Mouse (Mus musculus): Measurements from ENCODE around the gene Samd14. TPM values are rescaled to one million over a fixed set of nuclear protein-coding genes. Genes with fewer than 3 reads are reported as not detected.
"Not testable (repeated sequence)": the region's sequence is repeated elsewhere in the genome, so short reads cannot be mapped to it uniquely, and the experiment has no call there.

The Samd14 gene
- polyA plus RNA-seq, 1 experiment from 2014 or later, result 20.3 TPM

DNA sequence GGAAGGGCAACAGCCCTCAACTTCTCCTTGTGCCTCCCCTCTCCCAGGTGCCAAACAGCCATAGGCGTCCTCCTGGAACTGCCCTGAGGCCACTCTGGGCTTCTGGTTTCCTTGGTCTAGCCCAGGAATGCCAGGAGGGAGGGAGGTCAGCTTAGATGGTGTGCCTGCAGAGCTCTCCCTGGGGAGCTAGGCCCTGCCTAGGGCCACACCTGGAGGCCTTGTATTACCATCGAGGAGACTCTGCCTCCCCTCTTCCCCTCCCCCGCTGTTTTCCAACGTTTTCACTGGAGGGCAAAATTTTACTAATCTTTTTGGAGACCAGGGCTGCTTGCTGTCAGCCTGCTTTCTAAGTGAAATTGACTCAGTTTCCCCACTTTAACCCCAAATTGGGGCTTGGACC is 3.6 kb upstream of the Samd14 start:
- H3K9me3 ChIP-seq (ENCODE audit: control insufficient read depth, low read length), result no peaks in the 10 kb centered on the region
- 48% methylated on average over 4 of the region's 4 CpGs for WGBS
- peak overlapping the region; percentile 38; the same call in 1 of the 2 replicates for H3K4me3 ChIP-seq (ENCODE audit: low read depth, low read length)
- H3K9ac ChIP-seq (ENCODE audit: low read length), result peak overlapping the region; percentile 41; the same call in 1 of the 2 replicates
- H3K27me3 ChIP-seq (replicated peaks; ENCODE audit: control insufficient read depth, insufficient read depth, low read length), result no peaks in the 10 kb centered on the region
- H3K27ac ChIP-seq (ENCODE audit: low read depth), result 0 out of 2 replicates have a peak overlapping the region, but pooled peaks have one; percentile 60
- ATAC-seq (replicated peaks; ENCODE audit: low FRiP score, low TSS enrichment, low read depth), result no peak; the same call in 1 of the 2 replicates
- H3K36me3 ChIP-seq (ENCODE audit: control insufficient read depth, insufficient read depth, low read length), result peaks cover 46% of the 10 kb centered on the region
- H3K4me1 ChIP-seq (replicated peaks; ENCODE audit: control insufficient read depth, insufficient read depth, low read length), result peaks cover 28% of the 10 kb centered on the region
- H3K4me2 ChIP-seq (ENCODE audit: low read length), result peak overlapping the region; percentile 83
- no peak for DNase-seq (ENCODE audit: low spot score)

DNA sequence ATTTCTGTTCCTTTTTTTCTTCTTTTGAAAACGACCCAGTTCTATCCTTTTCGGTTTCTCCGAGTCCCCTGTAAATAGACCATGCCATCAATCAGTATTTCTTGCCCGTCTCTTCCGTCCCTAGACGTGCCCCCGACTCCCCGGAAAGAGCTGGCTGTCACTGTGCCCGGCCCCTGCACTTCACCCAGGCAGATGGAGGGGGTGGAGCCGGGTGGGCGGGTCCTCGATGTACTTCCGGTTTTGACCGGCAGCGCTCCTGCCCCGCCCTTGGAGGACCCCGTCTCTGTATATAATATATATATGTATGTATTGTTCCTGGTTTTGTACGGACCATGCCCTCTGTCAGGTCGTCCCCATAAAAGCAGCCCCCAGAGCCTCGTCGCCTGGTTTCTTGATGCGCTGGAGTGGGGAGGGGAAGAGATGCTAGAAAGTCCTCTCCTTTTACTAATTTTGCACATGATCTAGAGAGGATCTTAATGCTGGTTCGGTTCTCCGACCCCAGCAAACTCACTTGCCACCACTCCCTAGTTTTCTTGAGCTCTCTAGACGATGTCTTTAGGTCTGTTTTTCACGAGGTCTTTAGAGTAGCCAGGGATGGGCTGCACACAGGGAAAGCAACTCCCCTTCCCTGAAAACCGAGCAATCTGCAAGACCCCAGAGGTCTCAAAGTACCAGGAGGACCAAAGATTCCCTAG is 3.0 kb upstream of the Samd14 start:
- peak; percentile 91 for DNase-seq (ENCODE audit: low spot score)
- Histone ChIP-seq H3K4me3 (ENCODE audit: low read depth, low read length) (peak overlapping the region; percentile 38), H3K9me3 (ENCODE audit: control insufficient read depth, low read length) (no peaks in the 10 kb centered on the region), H3K36me3 (ENCODE audit: control insufficient read depth, insufficient read depth, low read length) (peaks cover 41% of the 10 kb centered on the region), H3K9ac (ENCODE audit: low read length) (peak overlapping the region; percentile 41), H3K4me1 (replicated peaks; ENCODE audit: control insufficient read depth, insufficient read depth, low read length) (peaks cover 33% of the 10 kb centered on the region), H3K27me3 (replicated peaks; ENCODE audit: control insufficient read depth, insufficient read depth, low read length) (no peaks in the 10 kb centered on the region), H3K4me2 (ENCODE audit: low read length) (peak overlapping the region; percentile 83), H3K27ac (ENCODE audit: low read depth) (peak overlapping the region; percentile 60)
- peak; percentile 72 for ATAC-seq (replicated peaks; ENCODE audit: low FRiP score, low TSS enrichment, low read depth)
- under 1% methylated on average over 27 of the region's 27 CpGs for whole genome bisulfite sequencing

DNA sequence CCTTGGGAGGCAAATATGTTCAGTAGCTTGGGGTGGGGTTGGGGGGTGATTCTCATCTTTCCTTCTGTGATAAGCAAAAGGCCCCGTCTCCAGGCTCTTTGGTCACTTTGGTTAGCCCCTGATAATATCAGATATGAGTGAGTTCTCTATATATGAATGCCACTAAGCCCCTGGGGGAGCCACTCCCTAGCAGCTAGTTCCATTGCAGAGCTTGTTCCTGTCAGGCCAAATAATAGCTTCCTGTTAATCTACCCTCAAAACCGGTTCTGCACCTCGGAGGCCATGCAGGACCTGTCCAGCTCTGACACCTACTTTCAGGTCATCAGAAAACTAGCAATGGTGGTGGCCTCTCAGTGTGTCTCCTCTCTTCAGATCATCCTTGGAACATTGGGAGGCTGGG is 2.3 kb upstream of the Samd14 start:
- Histone ChIP-seq H3K4me3 (ENCODE audit: low read depth, low read length) (no peak overlapping the region), H3K27me3 (replicated peaks; ENCODE audit: control insufficient read depth, insufficient read depth, low read length) (no peaks in the 10 kb centered on the region), H3K9me3 (ENCODE audit: control insufficient read depth, low read length) (no peaks in the 10 kb centered on the region), H3K27ac (ENCODE audit: low read depth) (0 out of 2 replicates have a peak overlapping the region, but pooled peaks have one; percentile 60), H3K4me1 (replicated peaks; ENCODE audit: control insufficient read depth, insufficient read depth, low read length) (peaks cover 40% of the 10 kb centered on the region), H3K36me3 (ENCODE audit: control insufficient read depth, insufficient read depth, low read length) (peaks cover 33% of the 10 kb centered on the region), H3K4me2 (ENCODE audit: low read length) (peak overlapping the region; percentile 83; the same call in 1 of the 2 replicates), H3K9ac (ENCODE audit: low read length) (no peak overlapping the region)
- ATAC-seq (replicated peaks; ENCODE audit: low FRiP score, low TSS enrichment, low read depth), result no peak
- WGBS, result 62% methylated on average over 3 of the region's 3 CpGs
- no peak for DNase-seq (ENCODE audit: low spot score)

DNA sequence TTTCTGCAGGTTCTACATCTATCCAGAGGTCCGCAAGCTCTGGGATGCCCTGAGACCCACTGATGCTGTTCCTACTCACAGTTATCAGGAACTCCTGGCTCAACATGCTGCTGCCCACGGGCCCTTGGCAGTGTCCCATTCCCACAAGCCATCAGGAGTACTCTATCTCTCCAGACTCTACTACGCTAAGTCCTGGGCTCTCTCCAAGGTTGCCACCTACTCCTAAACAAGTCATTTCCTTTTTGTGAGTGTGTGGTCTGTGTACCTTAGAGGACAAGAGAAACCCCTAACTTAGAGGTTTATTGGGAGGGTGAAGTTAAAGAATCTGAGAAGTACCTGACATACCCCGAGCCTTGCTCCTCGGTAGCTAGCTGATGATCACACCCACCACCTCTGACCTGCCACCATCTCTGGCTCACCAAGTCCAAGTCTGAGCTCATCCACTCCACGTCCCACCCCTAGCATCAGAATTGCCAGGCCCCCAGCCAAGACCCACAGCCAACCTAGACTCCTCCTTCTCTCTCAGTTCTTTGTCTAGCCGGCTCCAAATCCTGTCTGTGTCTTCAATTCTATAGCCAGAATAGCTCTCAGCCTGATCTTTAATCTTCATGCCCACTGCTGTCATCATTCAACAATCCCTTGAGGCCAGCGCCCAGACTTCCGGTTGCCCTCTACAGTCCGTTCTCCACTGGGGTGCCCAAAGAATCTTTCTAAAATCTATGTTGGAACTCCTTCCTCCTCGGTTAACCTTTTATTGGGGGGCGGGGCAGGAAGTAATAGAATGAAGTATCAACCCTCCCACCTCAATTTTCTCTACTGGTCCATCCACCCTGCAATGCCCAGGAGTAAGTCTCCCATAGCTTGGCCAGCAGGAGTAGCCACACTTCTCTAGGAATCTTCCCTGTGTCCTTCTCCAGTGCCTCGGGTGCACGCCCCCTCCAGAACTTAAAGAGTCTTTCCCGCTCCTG is 734 bp upstream of the Samd14 start:
- Histone ChIP-seq H3K4me3 (ENCODE audit: low read depth, low read length) (peak overlapping the region; percentile 77), H3K27ac (ENCODE audit: low read depth) (peak overlapping the region; percentile 95), H3K36me3 (ENCODE audit: control insufficient read depth, insufficient read depth, low read length) (peaks cover 18% of the 10 kb centered on the region), H3K9ac (ENCODE audit: low read length) (peak overlapping the region; percentile 87), H3K4me2 (ENCODE audit: low read length) (peak overlapping the region; percentile 80), H3K27me3 (replicated peaks; ENCODE audit: control insufficient read depth, insufficient read depth, low read length) (no peaks in the 10 kb centered on the region), H3K4me1 (replicated peaks; ENCODE audit: control insufficient read depth, insufficient read depth, low read length) (peaks cover 43% of the 10 kb centered on the region), H3K9me3 (ENCODE audit: control insufficient read depth, low read length) (no peaks in the 10 kb centered on the region)
- DNase-seq (ENCODE audit: low spot score) (peak; percentile 63), ATAC-seq (replicated peaks; ENCODE audit: low FRiP score, low TSS enrichment, low read depth) (peak; percentile 28)
- 31% methylated on average over 15 of the region's 15 CpGs for WGBS

DNA sequence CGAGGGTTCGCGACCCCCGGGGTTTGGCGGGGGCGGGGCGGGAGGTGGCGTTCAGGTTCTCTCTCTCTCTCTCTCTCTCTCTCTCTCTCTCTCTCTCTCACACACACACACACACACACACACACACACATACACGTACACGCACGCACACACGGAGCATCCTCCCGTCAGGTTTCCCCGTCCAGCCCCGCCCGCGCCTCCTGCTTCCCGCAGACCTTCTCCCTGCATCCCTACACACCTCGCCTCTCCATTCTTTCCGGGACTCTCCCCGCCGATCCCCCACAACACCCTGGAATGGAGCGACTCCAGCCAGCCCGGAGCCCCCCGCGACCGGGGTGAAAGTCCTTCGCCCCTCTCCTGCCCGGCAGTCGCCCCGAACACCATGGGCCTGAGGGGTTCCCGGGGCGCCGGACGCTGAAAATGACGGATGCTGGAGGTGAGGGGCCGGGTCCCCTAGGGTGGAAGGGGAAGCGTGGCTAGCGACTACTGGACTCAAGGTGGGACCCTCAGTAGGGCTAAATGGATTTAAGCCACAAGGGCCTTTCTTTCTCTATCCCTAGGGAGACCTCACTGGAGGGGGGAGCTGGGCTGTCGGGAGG is 561 bp downstream of the Samd14 start:
- Histone ChIP-seq H3K4me1 (replicated peaks; ENCODE audit: control insufficient read depth, insufficient read depth, low read length) (peaks cover 43% of the 10 kb centered on the region), H3K36me3 (ENCODE audit: control insufficient read depth, insufficient read depth, low read length) (peaks cover 15% of the 10 kb centered on the region), H3K4me3 (ENCODE audit: low read depth, low read length) (peak overlapping the region; percentile 77), H3K4me2 (ENCODE audit: low read length) (peak overlapping the region; percentile 80), H3K9me3 (ENCODE audit: control insufficient read depth, low read length) (no peaks in the 10 kb centered on the region), H3K9ac (ENCODE audit: low read length) (peak overlapping the region; percentile 87), H3K27me3 (replicated peaks; ENCODE audit: control insufficient read depth, insufficient read depth, low read length) (no peaks in the 10 kb centered on the region), H3K27ac (ENCODE audit: low read depth) (peak overlapping the region; percentile 95)
- DNase-seq (ENCODE audit: low spot score), result peak; percentile 66
- peak; percentile 21; the same call in 1 of the 2 replicates for ATAC-seq (replicated peaks; ENCODE audit: low FRiP score, low TSS enrichment, low read depth)
- WGBS, result under 1% methylated on average over 39 of the region's 40 CpGs

DNA sequence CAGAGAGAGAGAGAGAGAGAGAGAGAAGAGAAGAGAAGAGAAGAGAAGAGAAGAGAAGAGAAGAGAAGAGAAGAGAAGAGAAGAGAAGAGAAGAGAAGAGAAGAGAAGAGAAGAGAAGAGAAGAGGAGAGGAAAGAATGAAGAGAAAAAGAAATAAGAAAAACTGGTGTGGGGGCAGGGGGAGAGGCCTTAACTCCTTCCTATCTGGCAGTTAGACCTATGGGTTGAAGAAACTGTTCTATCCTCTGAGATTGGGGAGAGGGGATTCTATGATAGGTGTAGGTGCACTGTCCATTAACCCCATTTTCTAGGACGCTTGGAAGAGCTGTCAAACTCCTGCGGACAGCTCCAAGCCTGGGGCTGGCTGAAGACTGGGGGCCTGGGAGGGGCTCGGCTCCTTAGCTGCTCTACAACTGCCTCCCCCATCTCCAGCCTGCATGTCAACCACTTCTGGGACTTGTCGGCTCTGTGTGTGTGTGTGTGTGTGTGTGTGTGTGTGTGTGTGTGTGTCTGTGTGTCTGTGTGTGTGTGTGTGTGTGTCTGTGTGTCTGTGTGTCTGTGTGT is 1.2 kb downstream of the Samd14 start:
- peak overlapping the region; percentile 77 for H3K4me3 ChIP-seq (ENCODE audit: low read depth, low read length)
- H3K9ac ChIP-seq (ENCODE audit: low read length), result peak overlapping the region; percentile 87
- H3K4me1 ChIP-seq (replicated peaks; ENCODE audit: control insufficient read depth, insufficient read depth, low read length), result peaks cover 41% of the 10 kb centered on the region
- not testable (repeated sequence) for ATAC-seq (replicated peaks; ENCODE audit: low FRiP score, low TSS enrichment, low read depth); H3K27me3 ChIP-seq (replicated peaks; ENCODE audit: control insufficient read depth, insufficient read depth, low read length); H3K9me3 ChIP-seq (ENCODE audit: control insufficient read depth, low read length); DNase-seq (ENCODE audit: low spot score); H3K27ac ChIP-seq (ENCODE audit: low read depth)
- H3K4me2 ChIP-seq (ENCODE audit: low read length), result peak overlapping the region; percentile 80
- H3K36me3 ChIP-seq (ENCODE audit: control insufficient read depth, insufficient read depth, low read length), result peaks cover 11% of the 10 kb centered on the region
- WGBS, result 20% methylated on average over 4 of the region's 4 CpGs

DNA sequence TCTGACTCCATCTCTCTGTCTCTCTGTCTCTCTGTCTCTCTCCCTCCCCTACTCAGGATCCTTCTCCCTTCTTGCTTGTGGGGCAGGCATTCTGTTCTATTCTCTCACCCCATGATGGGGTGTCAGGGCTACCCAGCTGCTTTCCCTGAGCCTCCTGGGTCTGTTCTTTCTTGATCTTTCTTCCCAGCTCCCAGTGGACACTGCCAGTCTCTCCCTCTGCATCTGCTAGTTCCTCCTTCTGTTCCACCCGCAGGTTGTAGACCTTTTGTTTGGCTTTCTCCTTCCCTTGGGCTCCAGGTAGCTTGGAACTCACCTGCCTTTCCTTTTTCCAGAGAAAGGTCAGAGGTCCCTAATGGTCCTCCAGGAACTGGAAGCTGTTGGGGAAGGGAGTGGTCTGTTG is 1.7 kb downstream of the Samd14 start:
- Histone ChIP-seq H3K9me3 (ENCODE audit: control insufficient read depth, low read length) (no peaks in the 10 kb centered on the region), H3K27me3 (replicated peaks; ENCODE audit: control insufficient read depth, insufficient read depth, low read length) (no peaks in the 10 kb centered on the region), H3K9ac (ENCODE audit: low read length) (peak overlapping the region; percentile 34; the same call in 1 of the 2 replicates), H3K4me2 (ENCODE audit: low read length) (peak overlapping the region; percentile 80), H3K4me3 (ENCODE audit: low read depth, low read length) (peak overlapping the region; percentile 77), H3K4me1 (replicated peaks; ENCODE audit: control insufficient read depth, insufficient read depth, low read length) (peaks cover 36% of the 10 kb centered on the region), H3K27ac (ENCODE audit: low read depth) (no peak overlapping the region), H3K36me3 (ENCODE audit: control insufficient read depth, insufficient read depth, low read length) (peaks cover 15% of the 10 kb centered on the region)
- ATAC-seq (replicated peaks; ENCODE audit: low FRiP score, low TSS enrichment, low read depth) (no peak), DNase-seq (ENCODE audit: low spot score) (no peak)
- WGBS, result 20% methylated on average over 1 of the region's 1 CpGs

DNA sequence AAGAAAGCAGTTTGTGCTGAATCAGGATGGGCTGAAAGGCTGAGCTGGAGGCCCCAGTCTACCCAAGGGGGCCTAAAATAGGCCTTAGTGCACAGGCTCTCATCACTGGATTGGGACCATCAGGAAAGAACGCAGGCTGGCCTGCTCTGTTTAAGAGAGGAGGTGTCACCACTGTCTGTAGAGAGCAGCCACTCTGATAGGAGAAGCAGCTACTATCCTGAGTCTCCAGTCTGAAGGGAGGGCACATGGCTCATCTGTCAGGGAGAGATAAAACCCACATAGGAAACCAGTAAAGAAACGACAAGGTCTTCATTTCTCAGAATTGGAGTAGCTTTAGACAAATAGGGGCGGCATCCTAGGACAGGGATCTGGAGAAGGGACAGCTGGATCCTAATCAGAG is 2.4 kb downstream of the Samd14 start:
- no peak overlapping the region; the same call in 1 of the 2 replicates for H3K9ac ChIP-seq (ENCODE audit: low read length)
- peaks cover 32% of the 10 kb centered on the region for H3K4me1 ChIP-seq (replicated peaks; ENCODE audit: control insufficient read depth, insufficient read depth, low read length)
- H3K36me3 ChIP-seq (ENCODE audit: control insufficient read depth, insufficient read depth, low read length), result peaks cover 17% of the 10 kb centered on the region
- WGBS, result 46% methylated on average over 3 of the region's 3 CpGs
- H3K27me3 ChIP-seq (replicated peaks; ENCODE audit: control insufficient read depth, insufficient read depth, low read length), result no peaks in the 10 kb centered on the region
- no peak for ATAC-seq (replicated peaks; ENCODE audit: low FRiP score, low TSS enrichment, low read depth)
- peak overlapping the region; percentile 77; the same call in 1 of the 2 replicates for H3K4me3 ChIP-seq (ENCODE audit: low read depth, low read length)
- H3K27ac ChIP-seq (ENCODE audit: low read depth), result no peak overlapping the region
- no peaks in the 10 kb centered on the region for H3K9me3 ChIP-seq (ENCODE audit: control insufficient read depth, low read length)
- peak overlapping the region; percentile 80 for H3K4me2 ChIP-seq (ENCODE audit: low read length)
- DNase-seq (ENCODE audit: low spot score), result no peak
